Mouse (Mus musculus): Measurements from ENCODE around the gene 1190005I06Rik. TPM values are rescaled to one million over a fixed set of nuclear protein-coding genes. Genes with fewer than 3 reads are reported as not detected.
A peak's percentile ranks its signal among the peaks of the same experiment; 100 is the strongest.

The 1190005I06Rik gene
- polyA plus RNA-seq, 1 experiment from 2014 or later, result 1.2 TPM

DNA sequence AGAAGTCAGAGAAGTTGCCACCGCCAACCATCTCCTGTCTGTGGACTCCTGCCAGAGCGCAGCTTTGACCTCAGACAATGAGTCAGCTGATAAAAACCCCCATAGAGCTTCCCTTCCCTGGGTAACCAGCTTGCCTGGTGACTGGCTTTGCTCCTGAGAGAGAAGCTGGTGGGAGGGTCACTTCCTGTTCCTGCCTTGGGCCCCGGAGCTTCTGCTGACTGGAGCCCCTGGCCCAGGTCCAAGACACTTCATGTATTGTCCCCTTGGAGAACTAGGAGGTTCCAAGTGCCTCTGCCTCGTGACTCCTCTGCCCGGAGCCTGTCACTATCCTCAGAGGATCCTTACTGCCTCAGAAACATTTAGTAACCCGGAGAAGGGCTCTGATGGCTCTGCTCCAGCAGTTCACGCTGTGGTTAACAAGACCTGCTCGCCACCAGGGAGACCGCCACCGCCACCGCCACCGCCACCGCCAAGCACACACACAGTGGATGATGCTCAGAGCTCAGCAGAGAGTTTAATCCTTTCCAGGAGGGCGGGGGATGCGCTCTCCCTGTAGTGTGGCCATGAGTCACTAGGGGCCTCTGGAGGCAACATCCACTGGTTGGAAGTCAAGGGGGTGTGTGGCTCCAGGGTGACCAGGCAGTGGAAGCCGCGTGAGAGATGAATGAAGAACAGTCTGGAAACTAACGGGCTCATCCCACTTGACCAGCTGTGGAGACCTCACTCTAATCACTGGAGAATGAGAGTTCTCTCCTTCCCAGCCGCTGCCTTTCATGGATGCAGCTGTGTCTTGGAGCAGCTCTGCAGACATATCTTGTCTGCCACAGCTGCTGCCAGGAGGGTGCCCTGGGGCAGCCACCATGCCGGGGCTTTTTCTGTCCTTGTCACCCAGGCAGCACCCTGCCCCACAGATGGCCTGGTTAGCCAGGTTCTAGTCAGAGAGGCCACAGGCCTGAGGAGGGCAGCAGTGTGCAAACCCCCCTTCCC is 83.3 kb downstream of the 1190005I06Rik start:
- H3K4me1 ChIP-seq (replicated peaks), result peaks cover 43% of the 10 kb centered on the region
- 59% methylated on average over 20 of the region's 20 CpGs for WGBS (ENCODE audit: insufficient replicate concordance)

DNA sequence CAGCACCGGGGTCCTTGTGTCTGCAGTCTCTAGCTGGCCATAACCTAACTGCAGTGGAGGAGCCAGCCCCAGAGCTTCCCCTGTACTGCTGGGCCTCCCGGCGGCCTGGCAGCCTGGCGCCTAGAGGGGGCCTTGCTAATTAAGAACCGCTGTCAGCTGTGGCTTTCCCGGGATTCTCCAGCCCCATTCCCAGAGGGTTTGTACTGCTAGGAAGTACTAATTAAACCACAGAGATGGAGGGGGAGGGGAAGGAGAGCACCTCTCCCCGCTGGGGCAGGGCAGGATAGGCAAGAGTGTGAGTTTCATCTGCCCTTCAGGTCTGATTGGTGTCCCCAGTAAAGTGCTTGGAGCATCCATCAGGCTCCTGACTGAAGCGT is 84.1 kb downstream of the 1190005I06Rik start:
- Histone ChIP-seq H3K4me3 (replicated peaks) (no peak overlapping the region), H3K27me3 (no peaks in the 10 kb centered on the region), H3K9me3 (replicated peaks) (no peaks in the 10 kb centered on the region), H3K36me3 (replicated peaks) (peaks cover 97% of the 10 kb centered on the region), H3K9ac (no peak overlapping the region), H3K4me2 (no peak overlapping the region), H3K27ac (replicated peaks) (peak overlapping the region; percentile 42), H3K4me1 (replicated peaks) (peaks cover 43% of the 10 kb centered on the region)
- 47% methylated on average over 8 of the region's 8 CpGs for WGBS (ENCODE audit: insufficient replicate concordance)
- ATAC-seq (ENCODE audit: insufficient read depth), result peak; percentile 3; the same call in 1 of the 2 replicates

More for the DNA sequence above, 83.3 kb downstream of the 1190005I06Rik start:
- H3K4me2 ChIP-seq, result no peak overlapping the region
- H3K4me3 ChIP-seq (replicated peaks), result no peak overlapping the region
- peaks cover 97% of the 10 kb centered on the region for H3K36me3 ChIP-seq (replicated peaks)
- H3K9me3 ChIP-seq (replicated peaks), result no peaks in the 10 kb centered on the region
- no peak overlapping the region for H3K9ac ChIP-seq
- ATAC-seq (ENCODE audit: insufficient read depth), result peak; percentile 40
- peak overlapping the region; percentile 42 for H3K27ac ChIP-seq (replicated peaks)
- H3K27me3 ChIP-seq, result no peaks in the 10 kb centered on the region

GRCm38 (mm10) chr8:120562680-120563347 is 84.6 kb downstream of the 1190005I06Rik start:
- Histone ChIP-seq H3K4me3 (replicated peaks) (no peak overlapping the region), H3K4me2 (no peak overlapping the region), H3K4me1 (replicated peaks) (peaks cover 43% of the 10 kb centered on the region), H3K9me3 (replicated peaks) (no peaks in the 10 kb centered on the region), H3K27ac (replicated peaks) (peak overlapping the region; percentile 42), H3K9ac (no peak overlapping the region), H3K36me3 (replicated peaks) (peaks cover 97% of the 10 kb centered on the region), H3K27me3 (no peaks in the 10 kb centered on the region)
- ATAC-seq (ENCODE audit: insufficient read depth), result no peak
- WGBS (ENCODE audit: insufficient replicate concordance), result 84% methylated on average over 18 of the region's 18 CpGs

DNA sequence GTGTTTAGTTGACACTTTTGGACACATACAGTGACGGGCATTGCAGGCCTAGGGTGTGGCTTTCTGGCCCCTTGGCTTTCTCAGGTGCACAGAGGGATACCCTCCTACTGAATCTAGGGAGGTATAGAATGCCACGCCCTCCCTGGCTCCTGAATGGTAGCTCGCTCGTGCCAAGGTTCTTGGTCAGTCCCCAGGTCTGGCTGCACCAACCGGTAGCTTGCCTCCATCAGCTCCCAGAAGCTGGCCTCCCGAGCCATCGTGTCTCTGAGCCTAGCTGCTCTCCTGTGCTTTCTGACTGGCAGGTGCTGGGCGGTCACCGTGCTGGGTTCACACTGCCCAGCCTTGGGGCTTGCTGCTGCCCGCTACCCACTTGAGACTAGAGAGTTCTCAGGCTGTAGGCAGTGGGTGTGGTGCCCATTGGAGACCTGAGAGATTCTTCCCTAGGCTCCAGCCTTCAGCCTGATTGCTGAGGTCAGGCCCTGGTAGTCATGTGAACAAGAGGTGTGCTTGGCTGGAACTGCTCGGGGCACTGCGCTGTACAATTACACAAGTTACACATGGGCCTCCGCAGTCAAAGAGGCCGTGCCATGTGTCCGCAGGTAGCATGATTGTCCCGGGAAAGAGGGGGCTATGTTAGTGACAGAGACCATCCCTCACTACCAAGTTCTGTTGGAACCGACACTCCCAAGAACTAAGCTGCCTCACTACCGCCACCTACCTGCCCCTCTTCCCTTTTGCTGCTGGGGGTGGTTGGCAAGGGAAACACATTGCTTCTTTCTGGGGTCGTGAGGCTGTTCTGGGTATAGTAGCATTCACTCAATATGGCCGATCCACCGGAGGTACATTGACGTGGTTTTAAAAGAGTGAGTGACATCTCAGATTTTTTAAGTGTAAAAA is 85.6 kb downstream of the 1190005I06Rik start:
- H3K4me2 ChIP-seq, result no peak overlapping the region
- H3K9me3 ChIP-seq (replicated peaks), result no peaks in the 10 kb centered on the region
- no peak overlapping the region for H3K4me3 ChIP-seq (replicated peaks)
- H3K9ac ChIP-seq, result no peak overlapping the region
- 76% methylated on average over 22 of the region's 22 CpGs for WGBS (ENCODE audit: insufficient replicate concordance)
- no peak for ATAC-seq (ENCODE audit: insufficient read depth)
- peaks cover 52% of the 10 kb centered on the region for H3K4me1 ChIP-seq (replicated peaks)
- H3K27ac ChIP-seq (replicated peaks), result no peak overlapping the region
- no peaks in the 10 kb centered on the region for H3K27me3 ChIP-seq
- peaks cover 96% of the 10 kb centered on the region for H3K36me3 ChIP-seq (replicated peaks)

GRCm38 (mm10) chr8:120560535-120560934 is 86.9 kb downstream of the 1190005I06Rik start:
- no peak overlapping the region for H3K4me2 ChIP-seq
- no peak overlapping the region for H3K9ac ChIP-seq
- peaks cover 65% of the 10 kb centered on the region for H3K4me1 ChIP-seq (replicated peaks)
- peaks cover 96% of the 10 kb centered on the region for H3K36me3 ChIP-seq (replicated peaks)
- no peaks in the 10 kb centered on the region for H3K9me3 ChIP-seq (replicated peaks)
- no peak overlapping the region for H3K27ac ChIP-seq (replicated peaks)
- ATAC-seq (ENCODE audit: insufficient read depth), result no peak
- H3K27me3 ChIP-seq, result no peaks in the 10 kb centered on the region
- 83% methylated on average over 5 of the region's 5 CpGs for WGBS (ENCODE audit: insufficient replicate concordance)
- no peak overlapping the region for H3K4me3 ChIP-seq (replicated peaks)

DNA sequence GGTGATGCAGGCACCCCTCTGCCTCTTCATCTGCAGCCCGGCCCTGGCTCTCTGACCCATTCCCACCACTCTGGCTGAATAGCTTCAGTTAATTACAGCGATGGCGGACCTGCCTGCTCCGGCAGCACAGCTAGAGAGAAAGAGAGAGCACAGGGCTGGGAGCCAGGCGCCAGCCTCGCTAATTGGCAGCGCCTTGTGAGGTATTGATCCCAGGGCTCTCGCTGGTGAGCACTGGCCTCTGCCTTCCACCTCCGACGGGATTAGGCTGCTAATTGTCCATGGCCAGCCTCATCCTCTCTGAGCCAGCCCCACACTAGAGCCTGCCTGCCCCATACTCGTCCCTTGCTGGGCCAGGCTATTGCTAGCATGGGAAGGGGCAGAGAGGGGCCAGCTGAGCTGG is 87.8 kb downstream of the 1190005I06Rik start:
- H3K4me1 ChIP-seq (replicated peaks), result peaks cover 73% of the 10 kb centered on the region
- no peak overlapping the region for H3K4me3 ChIP-seq (replicated peaks)
- no peak overlapping the region for H3K4me2 ChIP-seq
- no peak overlapping the region for H3K27ac ChIP-seq (replicated peaks)
- no peaks in the 10 kb centered on the region for H3K9me3 ChIP-seq (replicated peaks)
- H3K27me3 ChIP-seq, result no peaks in the 10 kb centered on the region
- peaks cover 96% of the 10 kb centered on the region for H3K36me3 ChIP-seq (replicated peaks)
- no peak for ATAC-seq (ENCODE audit: insufficient read depth)
- no peak overlapping the region for H3K9ac ChIP-seq
- WGBS (ENCODE audit: insufficient replicate concordance), result 83% methylated on average over 11 of the region's 11 CpGs

Other genes with a start within 250 kb of the 1190005I06Rik start
- 50.1 and 52.3 TPM in 2 replicates for gene Gins2, start 58.3 kb downstream of the 1190005I06Rik start, polyA plus RNA-seq (2015; fragmentation: Nextera tagmentation; extraction: Ambion mirVana)
- gene Gm27021, start 20.4 kb upstream of the 1190005I06Rik start, polyA plus RNA-seq (2015; fragmentation: Nextera tagmentation; extraction: Ambion mirVana), result 0.35 and 0.64 TPM in 2 replicates
- 638 and 673 TPM in 2 replicates for gene Cox4i1, start 20.6 kb upstream of the 1190005I06Rik start, polyA plus RNA-seq (2015; fragmentation: Nextera tagmentation; extraction: Ambion mirVana)
- 100 and 104 TPM in 2 replicates for gene Emc8, start 20.9 kb upstream of the 1190005I06Rik start, polyA plus RNA-seq (2015; fragmentation: Nextera tagmentation; extraction: Ambion mirVana)
- gene Irf8, start 88.7 kb upstream of the 1190005I06Rik start, polyA plus RNA-seq (2015; fragmentation: Nextera tagmentation; extraction: Ambion mirVana), result 17.4 and 18.8 TPM in 2 replicates

All from liver, embryonic 15.5 days (tissue).